Mouse (Mus musculus): Measurements from ENCODE around the gene Wdr75.

Wdr75 gene

GRCm38 (mm10) chr1:45838271-45838670, 43.3 kb downstream of the Wdr75 start:
- no peak for DNase-seq (ENCODE audit: low spot score)

GRCm38 (mm10) chr1:45845466-45845865, 50.5 kb downstream of the Wdr75 start:
- no peak for DNase-seq (ENCODE audit: low spot score)

GRCm38 (mm10) chr1:45858038-45858437, 63.1 kb downstream of the Wdr75 start:
- no peak for DNase-seq (ENCODE audit: low spot score)

GRCm38 (mm10) chr1:45860349-45860748, 65.4 kb downstream of the Wdr75 start:
- DNase-seq (ENCODE audit: low spot score), result no peak

- DNase-seq (ENCODE audit: low spot score), result no peak
Observed at GRCm38 (mm10) chr1:45861162-45861561, 66.2 kb downstream of the Wdr75 start.

GRCm38 (mm10) chr1:45863641-45864040, 68.7 kb downstream of the Wdr75 start:
- no peak for DNase-seq (ENCODE audit: low spot score)

- DNase-seq (ENCODE audit: low spot score), result no peak
Observed at GRCm38 (mm10) chr1:45864564-45865014, 69.6 kb downstream of the Wdr75 start.

- no peak for DNase-seq (ENCODE audit: low spot score)
Observed at GRCm38 (mm10) chr1:45865316-45865715, 70.3 kb downstream of the Wdr75 start.

- no peak for DNase-seq (ENCODE audit: low spot score)
Observed at GRCm38 (mm10) chr1:45865727-45866126, 70.8 kb downstream of the Wdr75 start.

- no peak for DNase-seq (ENCODE audit: low spot score)
Observed at GRCm38 (mm10) chr1:45866288-45867018, 71.5 kb downstream of the Wdr75 start.

- DNase-seq (ENCODE audit: low spot score), result no peak
Observed at GRCm38 (mm10) chr1:45868050-45868449, 73.1 kb downstream of the Wdr75 start.

GRCm38 (mm10) chr1:45868479-45869137, 73.6 kb downstream of the Wdr75 start:
- DNase-seq (ENCODE audit: low spot score), result no peak

Measured in urinary bladder, postnatal 25 days (tissue).